10 mouse cellular contexts compared by ENCODE assay signal in the genomic region with DNA sequence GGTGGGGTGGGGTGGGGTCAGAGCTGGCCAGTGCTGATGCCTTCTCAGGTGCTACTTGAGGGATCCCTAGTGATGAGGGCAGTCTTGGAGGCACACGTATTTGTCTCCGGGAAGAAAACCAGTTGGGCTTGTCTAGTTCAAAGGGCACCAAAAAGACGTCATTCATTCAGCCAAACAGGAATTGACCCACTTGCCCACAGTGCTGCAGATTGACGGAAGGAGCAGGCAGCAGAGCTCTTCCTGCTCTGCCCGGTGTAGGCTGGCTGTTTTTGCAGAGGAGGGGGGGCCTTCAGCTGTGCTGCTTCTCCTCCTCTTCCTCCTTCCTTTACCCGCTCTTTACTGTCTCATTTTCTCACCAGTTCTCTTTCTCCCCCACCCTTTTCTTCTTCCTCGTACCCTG. TPM values are rescaled to one million over a fixed set of nuclear protein-coding genes. Genes with fewer than 3 reads are reported as not detected.
DNase-seq lines count a peak whose midpoint lies in the region; ATAC-seq and TF ChIP-seq lines count a peak whose summit lies in the region.
"Had no signal": no experiment of that assay in that cellular context is flagged by ENCODE, and none has a peak within 500 bp of the region (broad histone marks: within the 10 kb centered on the region; RNA-seq: fewer than 3 reads in every experiment).

No protein-coding gene starts in this region.

- H3K4me1 ChIP-seq in lung, embryonic 15.5 days = peaks cover 14% of the 10 kb centered on the region; the same call in 1 of the 2 replicates
- H3K4me1 ChIP-seq in lung, adult 2 months (ENCODE audit: control insufficient read depth, insufficient read depth, low read length) = peaks cover 26% of the 10 kb centered on the region
- peaks cover 12% of the 10 kb centered on the region; the same call in 1 of the 2 replicates for H3K4me1 ChIP-seq in lung, postnatal 0 days (ENCODE audit: insufficient read depth, low read depth, low read length)

- 34% methylated on average over 7 of the region's 7 CpGs for WGBS in lung, embryonic 15.5 days
- 16% methylated on average over 7 of the region's 7 CpGs for WGBS in lung, adult 2 months
- WGBS in lung, postnatal 0 days = 15% methylated on average over 7 of the region's 7 CpGs

- H3K27ac ChIP-seq in lung, embryonic 15.5 days = 0 out of 2 replicates have a peak overlapping the region, but pooled peaks have one; percentile 3
- peak overlapping the region; percentile 43 for H3K27ac ChIP-seq in lung, postnatal 0 days (ENCODE audit: low read length)

- H3K27me3 ChIP-seq in lung, embryonic 15.5 days = no peaks in the 10 kb centered on the region
- no peaks in the 10 kb centered on the region for H3K27me3 ChIP-seq in lung, postnatal 0 days (replicated peaks; ENCODE audit: insufficient read depth, low read length)
- H3K27me3 ChIP-seq: heart, embryonic 13.5 days had no signal

- no peak for DNase-seq in lung, adult 2 months
- peak; percentile 81 for DNase-seq in induced T-regulatory cell, adult 2 months (ENCODE audit: low read depth)
- peak; percentile 72 for DNase-seq in lung, postnatal 0 days (ENCODE audit: low spot score)
- peak; percentile 50 to 59 for DNase-seq in thymus, postnatal 10 days (ENCODE audit: low spot score in 2 of 2)
- no peak for DNase-seq in cerebellum, adult 11-12 months
- no peak for DNase-seq in left cerebral cortex, adult 18-20 months (ENCODE audit: low spot score in 2 of 2)
- DNase-seq in cerebellum, adult 11 months = no peak

- no peak overlapping the region for H3K4me3 ChIP-seq in lung, embryonic 15.5 days
- H3K4me3 ChIP-seq in lung, adult 2 months (replicated peaks; ENCODE audit: extremely low read depth, low read depth, low read length) = no peak overlapping the region
- no peak overlapping the region for H3K4me3 ChIP-seq in lung, postnatal 0 days (ENCODE audit: low read depth, low read length)
- H3K4me3 ChIP-seq: heart, embryonic 13.5 days; myocyte had no signal

- peak; percentile 29; the same call in 1 of the 2 replicates for ATAC-seq in lung, embryonic 15.5 days (ENCODE audit: borderline replicate concordance, extremely low read depth, low FRiP score, low TSS enrichment)
- ATAC-seq in lung, postnatal 0 days = peak; percentile 72

- no peaks in the 10 kb centered on the region for H3K9me3 ChIP-seq in lung, embryonic 15.5 days
- H3K9me3 ChIP-seq in lung, postnatal 0 days (ENCODE audit: low read length) = no peaks in the 10 kb centered on the region
- H3K9me3 ChIP-seq: heart, embryonic 13.5 days had no signal

- TF ChIP-seq CTCF in lung, adult 2 months (IDR thresholded peaks at IDR 0.05; ENCODE audit: insufficient read depth, low read length) = no peak
- TF ChIP-seq CTCF in lung, postnatal 0 days (IDR thresholded peaks at IDR 0.05) = no peak

- H3K36me3 ChIP-seq in lung, embryonic 15.5 days = peaks cover 32% of the 10 kb centered on the region
- peaks cover 12% of the 10 kb centered on the region; the same call in 1 of the 2 replicates for H3K36me3 ChIP-seq in lung, postnatal 0 days (ENCODE audit: insufficient read depth, low read length)

- no peak overlapping the region for H3K4me2 ChIP-seq in lung, embryonic 15.5 days
- H3K4me2 ChIP-seq in lung, postnatal 0 days (replicated peaks; ENCODE audit: low read depth, low read length) = no peak overlapping the region
- H3K4me2 ChIP-seq: heart, embryonic 13.5 days had no signal

- TF ChIP-seq POLR2A in lung, adult 2 months (IDR thresholded peaks at IDR 0.05; ENCODE audit: borderline replicate concordance, extremely low read depth, low read depth, low read length) = no peak

- H3K9ac ChIP-seq in lung, embryonic 15.5 days = no peak overlapping the region
- H3K9ac ChIP-seq in lung, postnatal 0 days (replicated peaks; ENCODE audit: low read depth) = no peak overlapping the region
- H3K9ac ChIP-seq: heart, embryonic 13.5 days had no signal

- 0 out of 2 replicates have a peak, but pooled peaks have one; percentile 16 for TF ChIP-seq EP300 in lung, postnatal 0 days (IDR thresholded peaks at IDR 0.05)

RNA-seq across cellular contexts. Expression of a gene that starts 26.4 kb away (rescaled TPM):
- 77.2 and 77.9 TPM in 2 replicates for polyA plus RNA-seq in lung, embryonic 15.5 days (2015; fragmentation: Nextera tagmentation; extraction: Ambion mirVana)
- polyA plus RNA-seq in lung, adult 2 months (2012; rRNA removed) = 104 and 266 TPM in 2 replicates
- 71.9 and 79.9 TPM in 2 replicates for polyA plus RNA-seq in lung, postnatal 0 days (2015; fragmentation: Nextera tagmentation; extraction: Ambion mirVana)
- 10 to 100 TPM; 92.1 to 93.9 TPM for total RNA-seq in left cerebral cortex, adult 18-20 months (2021)

Comparison
In these comparisons a context has a peak if more than half of its experiments do, and no peak if none do; other contexts are left out.
1. DNase-seq: peak in induced T-regulatory cell, adult 2 months (single experiment), lung, postnatal 0 days (single experiment) and thymus, postnatal 10 days (2 of 2); none in lung, adult 2 months (single experiment), cerebellum, adult 11-12 months (single experiment), left cerebral cortex, adult 18-20 months (0 of 2) and cerebellum, adult 11 months (single experiment).